Mouse (Mus musculus) liver, embryonic 11.5 days (tissue): Measurements from ENCODE around the gene Trafd1. TPM values are rescaled to one million over a fixed set of nuclear protein-coding genes. Genes with fewer than 3 reads are reported as not detected.

ENCODE experiments used
- ATAC-seq: fragments of 200-750 bp; cut with Nextera tagmentation; replicated peaks from 2 replicates; pipeline ENCODE4 v1.8.0; 2017; ENCODE audit warnings: moderate number of reproducible peaks, mild to moderate bottlenecking, moderate TSS enrichment, moderate library complexity; ENCODE audit not compliant: low FRiP score
- DNase-seq: peaks from one replicate; pipeline ENCODE4 v3.0.0-alpha.2; 2017; ENCODE audit warnings: low spot score
- H3K27ac ChIP-seq: fragments of 300-500 bp; sonication (generic); 2 replicates; pipeline ENCODE4 v1.5.1; 2014; ENCODE audit warnings: mild to moderate bottlenecking, low read depth, low read length, control low read depth
- H3K27me3 ChIP-seq: fragments of 300-500 bp; sonication (generic); replicated peaks from 2 replicates; pipeline ENCODE4 v1.6.1; 2014; ENCODE audit warnings: low read length, mixed read lengths; ENCODE audit not compliant: control insufficient read depth, insufficient read depth
- H3K36me3 ChIP-seq: fragments of 300-500 bp; sonication (generic); 2 replicates; pipeline ENCODE4 v1.6.1; 2014; ENCODE audit warnings: mild to moderate bottlenecking, low read length, moderate library complexity, mixed read lengths; ENCODE audit not compliant: control insufficient read depth, insufficient read depth
- H3K4me1 ChIP-seq: fragments of 300-500 bp; sonication (generic); replicated peaks from 2 replicates; pipeline ENCODE4 v1.6.1; 2014; ENCODE audit warnings: low read length, mixed read lengths; ENCODE audit not compliant: control insufficient read depth, insufficient read depth
- H3K4me2 ChIP-seq: fragments of 300-500 bp; sonication (generic); 2 replicates; pipeline ENCODE4 v1.6.1; 2014; ENCODE audit warnings: mild to moderate bottlenecking, control low read depth, moderate library complexity
- H3K4me3 ChIP-seq: fragments of 300-500 bp; sonication (generic); 2 replicates; pipeline ENCODE4 v1.5.1; 2014; ENCODE audit warnings: low read depth, low read length, control low read depth
- H3K9ac ChIP-seq: fragments of 300-500 bp; sonication (generic); 2 replicates; pipeline ENCODE4 v1.6.1; 2014; ENCODE audit warnings: low read depth, low read length, control low read depth
- H3K9me3 ChIP-seq: fragments of 300-500 bp; sonication (generic); 2 replicates; pipeline ENCODE4 v1.6.1; 2016; ENCODE audit warnings: low read length, inconsistent platforms, mixed read lengths; ENCODE audit not compliant: control insufficient read depth
- WGBS: fragments of 180-500 bp; shearing (Covaris S2); extraction: QIAGEN DNeasy Blood & Tissue Kit; methylation state at CpG from one replicate; pipeline ENCODE4 v1.1.7; 2014; 5-methylcytosine and 5-hydroxymethylcytosine counted together
- polyA plus RNA-seq: library from polyadenylated mRNA; unstranded; fragments of >200 nt; fragmentation: Nextera tagmentation; extraction: Ambion mirVana; gene quantifications from 2 replicates; pipeline ENCODE4 v1.2.1, GENCODE M21; 2014

Gene Trafd1
- polyA plus RNA-seq, 1 experiment from 2014 or later = 36.7 TPM

GRCm38 (mm10) chr5:121399540-121399939 is 14.1 kb upstream of the Trafd1 start:
- Histone ChIP-seq H3K4me2 (peak overlapping the region; percentile 92), H3K4me3 (peak overlapping the region; percentile 92), H3K27me3 (no peaks in the 10 kb centered on the region), H3K27ac (no peak overlapping the region), H3K9me3 (no peaks in the 10 kb centered on the region; the same call in 1 of the 2 replicates), H3K36me3 (peaks cover 9% of the 10 kb centered on the region; the same call in 1 of the 2 replicates), H3K4me1 (peaks cover 34% of the 10 kb centered on the region), H3K9ac (peak overlapping the region; percentile 93)
- DNase-seq (no peak), ATAC-seq (no peak)
- WGBS = 70% methylated on average over 5 of the region's 5 CpGs

GRCm38 (mm10) chr5:121398965-121399462 is 13.6 kb upstream of the Trafd1 start:
- Histone ChIP-seq H3K9me3 (no peaks in the 10 kb centered on the region; the same call in 1 of the 2 replicates), H3K4me1 (peaks cover 34% of the 10 kb centered on the region), H3K36me3 (peaks cover 9% of the 10 kb centered on the region; the same call in 1 of the 2 replicates), H3K27me3 (no peaks in the 10 kb centered on the region), H3K4me2 (peak overlapping the region; percentile 92), H3K27ac (no peak overlapping the region), H3K4me3 (peak overlapping the region; percentile 92), H3K9ac (peak overlapping the region; percentile 93)
- DNase-seq (no peak), ATAC-seq (no peak)
- 31% methylated on average over 9 of the region's 9 CpGs for WGBS

GRCm38 (mm10) chr5:121398146-121398964 is 12.9 kb upstream of the Trafd1 start:
- H3K36me3 ChIP-seq = peaks cover 9% of the 10 kb centered on the region; the same call in 1 of the 2 replicates
- DNase-seq (peak; percentile 66), ATAC-seq (peak; percentile 68)
- H3K27ac ChIP-seq = peak overlapping the region; percentile 80
- WGBS = under 1% methylated on average over 66 of the region's 67 CpGs
- peak overlapping the region; percentile 92 for H3K4me3 ChIP-seq
- peak overlapping the region; percentile 92 for H3K4me2 ChIP-seq
- H3K9me3 ChIP-seq = no peaks in the 10 kb centered on the region; the same call in 1 of the 2 replicates
- peaks cover 34% of the 10 kb centered on the region for H3K4me1 ChIP-seq
- H3K27me3 ChIP-seq = no peaks in the 10 kb centered on the region
- peak overlapping the region; percentile 93 for H3K9ac ChIP-seq

- H3K9ac ChIP-seq = peak within 1 kb of the TSS; percentile 93
- WGBS = 9% methylated on average over 53 of the region's 53 CpGs
- peaks cover 34% of the 10 kb centered on the region for H3K4me1 ChIP-seq
- DNase-seq = peak; percentile 91
- peak within 1 kb of the TSS; percentile 92 for H3K27ac ChIP-seq
- no peaks in the 10 kb centered on the region; the same call in 1 of the 2 replicates for H3K9me3 ChIP-seq
- H3K4me3 ChIP-seq = peak within 1 kb of the TSS; percentile 92
- ATAC-seq = peak; percentile 90
- no peaks in the 10 kb centered on the region for H3K27me3 ChIP-seq
- H3K36me3 ChIP-seq = peaks cover 6% of the 10 kb centered on the region; the same call in 1 of the 2 replicates
- peak within 1 kb of the TSS; percentile 92 for H3K4me2 ChIP-seq
Measured at GRCm38 (mm10) chr5:121397187-121398145, 12.0 kb upstream of the Trafd1 start, which contains the start of gene Naa25. TSS of gene Naa25 (plus strand) at chr5:121397936.

- 85% methylated on average over 5 of the region's 5 CpGs for WGBS
- ATAC-seq (no peak), DNase-seq (no peak)
- Histone ChIP-seq H3K4me1 (peaks cover 17% of the 10 kb centered on the region), H3K4me2 (no peak overlapping the region), H3K4me3 (no peak overlapping the region), H3K36me3 (no peaks in the 10 kb centered on the region; the same call in 1 of the 2 replicates), H3K27me3 (no peaks in the 10 kb centered on the region), H3K9me3 (no peaks in the 10 kb centered on the region; the same call in 1 of the 2 replicates), H3K9ac (no peak overlapping the region), H3K27ac (no peak overlapping the region)
Measured at GRCm38 (mm10) chr5:121395621-121396020, 10.2 kb upstream of the Trafd1 start.

- DNase-seq = no peak
- H3K4me1 ChIP-seq = no peaks in the 10 kb centered on the region; the same call in 1 of the 2 replicates
- H3K9me3 ChIP-seq = no peaks in the 10 kb centered on the region; the same call in 1 of the 2 replicates
- H3K4me2 ChIP-seq = no peak overlapping the region
- H3K27me3 ChIP-seq = no peaks in the 10 kb centered on the region
- no peak overlapping the region for H3K27ac ChIP-seq
- 72% methylated on average over 3 of the region's 3 CpGs for WGBS
- no peak overlapping the region for H3K9ac ChIP-seq
- H3K4me3 ChIP-seq = no peak overlapping the region
- no peak for ATAC-seq
- H3K36me3 ChIP-seq = no peaks in the 10 kb centered on the region
Measured at GRCm38 (mm10) chr5:121393402-121393801, 8.0 kb upstream of the Trafd1 start.

- Histone ChIP-seq H3K27me3 (no peaks in the 10 kb centered on the region), H3K9me3 (no peaks in the 10 kb centered on the region; the same call in 1 of the 2 replicates), H3K36me3 (no peaks in the 10 kb centered on the region), H3K27ac (no peak overlapping the region), H3K9ac (no peak overlapping the region), H3K4me2 (no peak overlapping the region), H3K4me3 (no peak overlapping the region), H3K4me1 (no peaks in the 10 kb centered on the region; the same call in 1 of the 2 replicates)
- 52% methylated on average over 16 of the region's 16 CpGs for WGBS
- no peak for DNase-seq
- ATAC-seq = no peak
Measured at GRCm38 (mm10) chr5:121392667-121393380, 7.4 kb upstream of the Trafd1 start.
